Mouse (Mus musculus) adipocyte (in vitro differentiated cells): ENCODE measurements around the gene Gm17545.

Experiments
- DNase-seq: peaks from one replicate; pipeline ENCODE4 v3.0.0-alpha.2; 2016; ENCODE audit warnings: low spot score

Gene Gm17545

GRCm38 (mm10) chr9:22494203-22494807 is 40.2 kb downstream of the Gm17545 start:
- DNase-seq, result no peak

- DNase-seq, result no peak
These were observed 41.0 kb downstream of the Gm17545 start for GRCm38 (mm10) chr9:22495133-22495532.

- DNase-seq, result no peak
These were observed 43.1 kb downstream of the Gm17545 start for GRCm38 (mm10) chr9:22497021-22497767.

- peak; percentile 18 for DNase-seq
These were observed 48.9 kb downstream of the Gm17545 start for GRCm38 (mm10) chr9:22502972-22503371.

GRCm38 (mm10) chr9:22503581-22503980 is 49.5 kb downstream of the Gm17545 start:
- no peak for DNase-seq

GRCm38 (mm10) chr9:22505574-22505973 is 51.5 kb downstream of the Gm17545 start:
- peak; percentile 60 for DNase-seq
